Mouse (Mus musculus) heart, embryonic 14.5 days (tissue): Measurements from ENCODE around the gene Slc30a3. TPM values are rescaled to one million over a fixed set of nuclear protein-coding genes. Genes with fewer than 3 reads are reported as not detected.
A peak's percentile ranks its signal among the peaks of the same experiment; 100 is the strongest.

ENCODE experiments used
- ATAC-seq: fragments of 200-750 bp; cut with Nextera tagmentation; 2 replicates; pipeline ENCODE4 v1.8.0; 2017; ENCODE audit warnings: low read depth, moderate TSS enrichment; ENCODE audit not compliant: insufficient number of reproducible peaks, insufficient read depth, low FRiP score
- H3K27ac ChIP-seq, 2 experiments: fragments of 200-500 bp in 1 of 2; fragments of 300-500 bp in 1 of 2; sonication (generic) in 1 of 2; replicated peaks in 1 of 2; 2 replicates each; pipeline ENCODE4 v1.5.1; 2012 to 2014; ENCODE audit warnings: low read depth in 2 of 2, low read length in 2 of 2, control low read depth in 1 of 2, mild to moderate bottlenecking in 1 of 2, mixed read lengths in 1 of 2; ENCODE audit not compliant: control insufficient read depth in 1 of 2, insufficient read depth in 1 of 2
- H3K27me3 ChIP-seq: fragments of 300-500 bp; sonication (generic); 2 replicates; pipeline ENCODE4 v1.6.1; 2014; ENCODE audit warnings: mild to moderate bottlenecking, low read length, control low read depth; ENCODE audit not compliant: control insufficient read depth, insufficient read depth
- H3K36me3 ChIP-seq: fragments of 300-500 bp; sonication (generic); 2 replicates; pipeline ENCODE4 v1.6.1; 2014; ENCODE audit warnings: mild to moderate bottlenecking, control low read depth, low read length, mixed read lengths; ENCODE audit not compliant: control insufficient read depth, insufficient read depth
- H3K4me1 ChIP-seq, 2 experiments: fragments of 200-500 bp in 1 of 2; fragments of 300-500 bp in 1 of 2; sonication (generic) in 1 of 2; 2 replicates each; pipeline ENCODE4 v1.6.1; 2012 to 2014; ENCODE audit warnings: low read length in 2 of 2, control low read depth in 1 of 2, mixed read lengths in 1 of 2; ENCODE audit not compliant: control insufficient read depth in 2 of 2, insufficient read depth in 2 of 2
- H3K4me2 ChIP-seq: fragments of 300-500 bp; sonication (generic); 2 replicates; pipeline ENCODE4 v1.6.1; 2014; ENCODE audit warnings: mild to moderate bottlenecking, low read length
- H3K4me3 ChIP-seq, 2 experiments: fragments of 200-500 bp in 1 of 2; fragments of 300-500 bp in 1 of 2; sonication (generic) in 1 of 2; 2 replicates each; pipeline ENCODE4 v1.5.1; 2012 to 2014; ENCODE audit warnings: low read length in 2 of 2, mild to moderate bottlenecking in 2 of 2, control low read depth in 1 of 2, low read depth in 1 of 2, moderate library complexity in 1 of 2; ENCODE audit not compliant: control insufficient read depth in 1 of 2, insufficient read depth in 1 of 2
- H3K9ac ChIP-seq: fragments of 300-500 bp; sonication (generic); 2 replicates; pipeline ENCODE4 v1.6.1; 2014; ENCODE audit warnings: mild to moderate bottlenecking, low read length
- H3K9me3 ChIP-seq: fragments of 300-500 bp; sonication (generic); 2 replicates; pipeline ENCODE4 v1.6.1; 2016; ENCODE audit warnings: low read length, control low read depth; ENCODE audit not compliant: control insufficient read depth
- WGBS: fragments of 180-500 bp; shearing (Covaris S2); extraction: QIAGEN DNeasy Blood & Tissue Kit; methylation state at CpG from one replicate; pipeline ENCODE4 v1.1.7; 2014; 5-methylcytosine and 5-hydroxymethylcytosine counted together
- polyA plus RNA-seq: library from polyadenylated mRNA; unstranded; fragments of >200 nt; fragmentation: Nextera tagmentation; extraction: Ambion mirVana; gene quantifications from 2 replicates; pipeline ENCODE4 v1.2.1, GENCODE M21; 2014

Slc30a3 gene
- polyA plus RNA-seq, 1 experiment from 2014 or later: 0.43 TPM

- Histone ChIP-seq H3K9me3 (no peaks in the 10 kb centered on the region), H3K4me3 (peak overlapping the region; percentile 32 to 36), H3K27ac (no peak overlapping the region), H3K36me3 (peaks cover 10% of the 10 kb centered on the region), H3K4me2 (peak overlapping the region; percentile 60), H3K27me3 (peaks cover 59% of the 10 kb centered on the region), H3K9ac (no peak overlapping the region), H3K4me1 (peaks cover 15 to 21% of the 10 kb centered on the region in 2 experiments; a peak in 3 of 4 replicates)
- 2% methylated on average over 13 of the region's 13 CpGs for WGBS
- ATAC-seq: no peak
Measured at GRCm38 (mm10) chr5:31137658-31138057, 29.6 kb upstream of the Slc30a3 start.

- Histone ChIP-seq H3K27me3 (peaks cover 59% of the 10 kb centered on the region), H3K4me1 (peaks cover 15 to 21% of the 10 kb centered on the region in 2 experiments; a peak in 3 of 4 replicates), H3K9me3 (no peaks in the 10 kb centered on the region), H3K9ac (no peak overlapping the region), H3K36me3 (peaks cover 9% of the 10 kb centered on the region), H3K4me3 (peak overlapping the region in 1 of 2 experiments; percentile 36; a peak in 2 of 4 replicates), H3K4me2 (peak overlapping the region; percentile 60), H3K27ac (no peak overlapping the region)
- WGBS: under 1% methylated on average over 32 of the region's 33 CpGs
- 0 out of 2 replicates have a peak, but pooled peaks have one; percentile 6 for ATAC-seq
Measured at GRCm38 (mm10) chr5:31136730-31137424, 28.8 kb upstream of the Slc30a3 start.

GRCm38 (mm10) chr5:31126050-31126449 is 18.0 kb upstream of the Slc30a3 start:
- no peaks in the 10 kb centered on the region for H3K36me3 ChIP-seq
- no peaks in the 10 kb centered on the region for H3K9me3 ChIP-seq
- WGBS: 33% methylated on average over 5 of the region's 5 CpGs
- no peak overlapping the region for H3K27ac ChIP-seq
- H3K9ac ChIP-seq: no peak overlapping the region
- no peaks in the 10 kb centered on the region for H3K27me3 ChIP-seq
- H3K4me3 ChIP-seq: no peak overlapping the region
- no peak overlapping the region for H3K4me2 ChIP-seq
- no peaks in the 10 kb centered on the region for H3K4me1 ChIP-seq
- no peak for ATAC-seq

- Histone ChIP-seq H3K27ac (no peak overlapping the region), H3K4me2 (no peak overlapping the region), H3K36me3 (no peaks in the 10 kb centered on the region), H3K9me3 (no peaks in the 10 kb centered on the region), H3K4me3 (no peak overlapping the region), H3K27me3 (no peaks in the 10 kb centered on the region), H3K4me1 (no peaks in the 10 kb centered on the region), H3K9ac (no peak overlapping the region)
- WGBS: 28% methylated on average over 2 of the region's 2 CpGs
- ATAC-seq: no peak
Measured at GRCm38 (mm10) chr5:31123481-31123880, 15.4 kb upstream of the Slc30a3 start.

- H3K36me3 ChIP-seq: no peaks in the 10 kb centered on the region
- no peaks in the 10 kb centered on the region for H3K9me3 ChIP-seq
- no peak overlapping the region for H3K4me3 ChIP-seq
- no peak overlapping the region for H3K4me2 ChIP-seq
- 68% methylated on average over 8 of the region's 8 CpGs for WGBS
- no peak overlapping the region for H3K9ac ChIP-seq
- no peak overlapping the region for H3K27ac ChIP-seq
- H3K27me3 ChIP-seq: no peaks in the 10 kb centered on the region
- H3K4me1 ChIP-seq: peaks cover 3 to 5% of the 10 kb centered on the region in 2 experiments
- no peak for ATAC-seq
Measured at GRCm38 (mm10) chr5:31121111-31121510, 13.1 kb upstream of the Slc30a3 start.

- Histone ChIP-seq H3K9me3 (no peaks in the 10 kb centered on the region), H3K4me3 (peak overlapping the region; percentile 36 to 39), H3K9ac (peak overlapping the region; percentile 59), H3K27me3 (no peaks in the 10 kb centered on the region), H3K4me1 (peaks cover 4 to 6% of the 10 kb centered on the region in 2 experiments), H3K4me2 (peak overlapping the region; percentile 64), H3K27ac (peak overlapping the region; percentile 12 to 68; a peak in 3 of 4 replicates), H3K36me3 (no peaks in the 10 kb centered on the region)
- ATAC-seq: no peak
- 5% methylated on average over 10 of the region's 10 CpGs for WGBS
Measured at GRCm38 (mm10) chr5:31116912-31117311, 8.9 kb upstream of the Slc30a3 start.

- H3K9ac ChIP-seq: peak within 1 kb of the TSS; percentile 59
- ATAC-seq: no peak; the same call in 1 of the 2 replicates
- H3K9me3 ChIP-seq: no peaks in the 10 kb centered on the region
- WGBS: 7% methylated on average over 3 of the region's 3 CpGs
- H3K4me2 ChIP-seq: peak within 1 kb of the TSS; percentile 64
- H3K4me3 ChIP-seq: peak within 1 kb of the TSS; percentile 36 to 39
- H3K27ac ChIP-seq: peak within 1 kb of the TSS; percentile 12 to 68; a peak in 3 of 4 replicates
- H3K36me3 ChIP-seq: no peaks in the 10 kb centered on the region
- H3K27me3 ChIP-seq: no peaks in the 10 kb centered on the region
- H3K4me1 ChIP-seq: peaks cover 4 to 6% of the 10 kb centered on the region in 2 experiments
Measured at GRCm38 (mm10) chr5:31116354-31116753, 8.3 kb upstream of the Slc30a3 start, which contains the start of gene Trim54. Gene Trim54, plus strand, starts transcription at chr5:31116712.
